Mouse (Mus musculus): ENCODE measurements at regions not wholly inside any gene's neighbourhood (a gene's known extent, or its start where the extent isn't known, plus 50 kb on each side); places are given as distances from the start of the nearest gene placed in this dataset.
A peak's percentile ranks its signal among the peaks of the same experiment; 100 is the strongest.

DNA sequence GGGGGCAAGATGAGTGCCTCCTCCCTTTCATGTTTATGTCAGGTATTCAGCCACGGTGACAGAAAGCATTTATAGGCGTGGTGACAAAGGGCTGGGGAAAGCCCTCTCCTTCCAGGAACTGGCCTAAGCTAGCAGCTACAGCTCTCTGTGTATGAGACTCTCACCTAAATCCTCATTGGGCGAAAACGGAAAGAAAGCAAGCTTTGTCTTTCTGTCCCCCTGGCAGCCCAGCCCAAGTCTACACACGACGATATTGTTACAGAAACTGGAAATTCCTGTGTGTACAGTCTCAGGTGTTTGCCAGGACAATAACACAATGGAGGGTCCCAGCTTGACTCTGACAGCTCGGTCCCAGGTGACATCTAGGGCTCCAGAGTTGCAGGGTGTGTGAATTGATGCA lies 60.0 kb downstream of the Dact2 start:
- DNase-seq (ENCODE audit: low read depth, low spot score) = peak; percentile 30

DNA sequence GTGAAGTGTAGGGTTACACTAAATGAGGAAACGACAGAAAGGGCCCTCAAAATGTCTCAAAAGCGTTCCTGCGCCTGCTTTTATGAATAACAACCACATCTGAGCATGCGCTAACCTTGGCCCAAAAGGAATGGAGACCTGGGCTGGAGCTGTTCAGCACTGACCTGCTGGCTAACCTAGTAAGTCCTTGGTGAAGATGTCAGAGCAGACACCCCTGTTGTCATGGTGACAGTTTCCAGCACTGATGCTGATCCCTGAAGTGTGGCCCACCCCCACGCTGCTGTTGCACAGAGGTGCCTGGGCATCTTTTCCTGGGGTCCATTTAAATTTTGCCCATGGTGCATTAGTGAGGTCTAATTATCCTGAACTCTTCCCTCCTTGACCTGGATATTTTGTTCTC lies 62.4 kb downstream of the Dact2 start:
- no peak for DNase-seq (ENCODE audit: low read depth, low spot score)

DNA sequence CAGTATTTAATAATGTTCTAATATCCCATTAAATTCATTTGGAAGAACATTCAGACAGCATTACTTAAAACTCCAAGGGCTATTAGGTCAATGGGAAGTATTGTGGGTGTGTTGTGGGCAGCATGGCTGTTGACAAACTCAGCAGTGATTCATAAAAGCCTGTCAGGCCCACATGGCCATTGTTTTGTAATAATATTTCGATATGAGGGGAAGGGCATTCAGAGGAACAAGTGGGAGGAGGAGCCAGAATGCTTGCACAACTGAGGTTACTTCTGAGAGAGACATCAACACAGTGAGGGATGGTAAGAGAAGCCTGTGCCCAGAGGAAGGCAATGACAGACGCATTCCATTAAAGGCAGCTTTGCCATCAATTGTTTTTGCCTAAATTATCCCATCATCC lies 63.8 kb downstream of the Dact2 start:
- DNase-seq (ENCODE audit: low read depth, low spot score) = no peak

DNA sequence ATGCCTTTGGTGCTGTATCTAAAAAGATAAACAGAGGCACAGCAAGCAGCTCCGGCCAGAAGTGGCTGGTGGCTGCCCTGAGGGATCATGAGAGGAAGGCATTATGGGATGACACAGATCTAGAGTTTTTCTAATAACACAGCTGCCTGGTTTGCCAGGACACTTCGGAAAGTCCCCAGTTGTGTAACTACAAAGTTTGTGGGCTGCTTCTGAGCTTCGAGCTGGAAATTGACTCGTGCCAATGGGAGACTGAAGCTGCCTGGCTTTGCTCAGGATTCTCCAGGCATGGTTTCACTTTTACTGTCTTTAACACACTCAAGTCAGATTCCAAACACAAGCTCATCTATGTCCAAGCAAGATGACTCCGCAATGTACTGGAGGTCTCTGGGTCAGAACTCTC lies 65.2 kb downstream of the Dact2 start:
- DNase-seq (ENCODE audit: low read depth, low spot score) = no peak

DNA sequence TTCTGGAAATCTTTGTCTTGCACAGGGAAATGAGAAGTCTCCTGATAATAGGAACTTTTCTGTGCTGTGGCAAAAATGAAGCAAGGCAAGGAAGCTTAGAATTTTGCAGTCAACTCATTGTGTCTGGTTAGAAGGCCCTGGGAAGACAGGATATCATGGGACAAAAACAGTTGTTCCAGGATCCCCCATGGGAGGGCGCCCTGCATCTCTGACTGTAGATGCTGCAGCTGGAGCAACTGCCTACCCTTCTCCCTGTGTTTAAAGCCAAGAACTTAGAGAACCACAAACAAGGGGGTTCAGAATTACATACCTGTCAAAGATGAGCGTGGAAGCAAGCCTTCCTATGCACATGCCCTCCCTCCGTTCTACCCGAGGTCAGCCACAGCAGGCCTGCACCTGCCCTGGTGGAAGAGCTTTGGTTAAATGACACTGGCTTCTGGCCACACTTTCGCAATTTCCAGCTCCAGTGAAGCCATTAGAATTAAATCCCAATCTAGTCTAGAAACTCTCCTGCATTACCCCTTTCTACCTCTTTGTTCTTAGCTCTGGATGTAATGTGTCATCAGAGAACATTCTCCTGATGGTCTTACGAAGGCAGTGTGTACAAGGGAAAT lies 67.3 kb downstream of the Dact2 start:
- peak; percentile 76 for DNase-seq (ENCODE audit: low read depth, low spot score)

DNA sequence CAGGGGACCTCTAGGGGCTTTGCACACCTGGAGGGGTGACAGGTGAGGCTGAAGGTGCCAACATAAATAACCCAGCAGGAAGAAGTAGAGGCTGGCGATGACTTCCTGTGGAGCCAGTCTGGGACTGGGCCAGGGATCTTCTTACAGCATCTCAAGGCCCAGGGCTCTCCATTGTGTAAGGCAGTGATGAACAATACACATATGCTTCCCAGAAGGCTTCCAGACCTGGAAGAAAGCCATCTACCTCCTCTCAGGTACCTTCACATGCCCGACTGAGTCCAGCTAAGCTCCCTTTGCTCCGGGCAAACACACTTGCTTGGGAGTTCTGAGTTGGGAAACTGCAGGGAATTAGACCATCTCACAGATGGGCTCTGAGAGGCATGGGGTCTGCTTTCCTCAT lies 69.5 kb downstream of the Dact2 start:
- DNase-seq (ENCODE audit: low read depth, low spot score) = no peak

DNA sequence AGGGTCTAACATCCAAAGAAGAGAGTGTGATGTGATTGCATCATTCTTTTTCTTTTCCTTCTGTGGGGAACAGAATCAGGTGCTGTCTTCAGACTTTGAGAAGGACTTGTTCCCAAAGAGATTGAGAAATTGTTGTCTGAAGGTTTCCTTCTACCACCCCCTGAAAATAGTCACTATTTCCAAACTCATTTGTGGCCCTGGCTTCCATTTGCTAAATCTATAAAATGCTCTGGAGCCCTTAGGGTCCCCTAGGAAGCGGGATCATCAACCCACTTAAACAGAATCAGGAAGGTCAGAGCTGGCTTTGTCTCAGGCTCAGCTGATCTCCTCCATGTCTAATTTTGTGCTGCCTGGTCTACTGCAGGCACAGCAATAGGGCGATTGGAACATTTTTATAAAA lies 70.1 kb downstream of the Dact2 start:
- no peak for DNase-seq (ENCODE audit: low read depth, low spot score)

DNA sequence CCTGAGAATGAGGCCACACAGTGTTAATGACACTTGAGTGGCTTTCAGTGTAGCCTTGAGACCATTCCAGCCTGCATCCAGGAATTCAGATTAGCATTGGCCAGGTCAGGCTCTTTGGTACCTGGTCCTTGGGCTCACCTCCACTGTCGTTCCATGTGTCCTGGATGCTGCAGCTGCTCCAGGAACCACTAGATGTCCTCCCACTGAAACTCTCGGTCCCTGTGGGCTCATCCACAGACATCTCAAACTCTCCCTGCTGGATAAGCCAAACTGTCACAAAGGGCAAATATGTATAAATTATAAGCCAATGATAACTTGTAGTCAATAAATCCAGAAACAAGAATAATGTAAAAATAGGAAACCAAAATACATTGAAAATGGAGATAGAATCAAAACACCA lies 67.7 kb upstream of the Gm7358 start:
- DNase-seq (ENCODE audit: low read depth, low spot score) = peak; percentile 24

DNA sequence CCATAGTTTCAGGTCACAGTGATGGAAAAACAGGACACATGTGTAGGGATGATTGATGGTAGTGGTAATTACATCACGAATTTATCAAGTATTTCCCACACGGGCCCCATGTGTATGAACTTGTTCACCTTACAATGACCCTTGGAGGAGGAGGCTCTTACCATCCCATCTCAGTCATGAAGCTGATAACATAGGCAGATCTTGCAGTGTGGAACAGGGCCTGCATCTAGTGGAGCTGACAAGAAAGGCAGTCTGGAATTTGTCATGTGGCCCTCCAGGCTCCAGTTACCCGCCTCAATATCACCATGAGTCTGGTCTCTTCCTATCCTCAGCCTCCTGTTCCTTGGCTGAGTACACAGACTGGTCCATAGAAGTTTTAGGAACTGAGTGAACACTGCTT lies 59.5 kb upstream of the Gm7358 start:
- DNase-seq (ENCODE audit: low read depth, low spot score) = no peak

DNA sequence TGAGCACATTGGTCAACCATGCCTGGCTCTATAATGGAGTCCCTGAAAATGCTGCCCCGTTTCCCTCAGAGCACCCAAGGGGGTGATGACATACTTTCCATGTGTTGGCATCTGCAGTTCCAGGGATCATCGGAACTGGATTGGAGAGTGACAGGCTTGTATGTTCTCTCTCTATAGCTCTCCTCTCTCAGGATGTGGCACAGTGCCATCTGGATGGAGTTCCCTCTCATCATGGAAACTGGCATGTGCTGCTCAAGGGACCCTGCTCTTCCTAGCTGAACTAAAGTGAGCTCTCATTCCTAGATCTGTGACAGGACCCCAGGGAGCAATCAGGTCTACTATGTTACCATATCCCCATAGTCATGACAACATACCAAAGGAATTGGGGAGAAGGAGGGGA lies 56.9 kb upstream of the Gm7358 start:
- DNase-seq (ENCODE audit: low read depth, low spot score) = no peak

DNA sequence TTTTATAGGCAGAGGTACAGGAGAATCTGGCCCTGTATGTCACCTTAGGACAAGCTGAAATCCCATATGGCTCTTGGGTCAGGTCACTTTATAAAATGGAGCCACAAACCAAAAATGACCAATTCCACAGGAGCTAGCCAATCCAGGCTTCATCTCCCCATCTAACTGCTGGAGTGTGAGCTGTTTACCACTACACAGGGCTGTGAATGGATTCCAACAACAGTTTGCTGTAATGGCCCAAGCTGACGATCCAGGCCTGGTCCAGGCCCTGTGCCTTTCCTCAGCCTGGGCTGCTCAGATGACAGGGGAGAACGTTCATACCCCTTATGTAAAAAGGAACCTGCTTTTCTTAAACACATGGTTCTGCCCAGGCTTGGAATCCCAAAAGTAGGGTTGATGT lies 55.5 kb upstream of the Gm7358 start:
- no peak for DNase-seq (ENCODE audit: low read depth, low spot score)

DNA sequence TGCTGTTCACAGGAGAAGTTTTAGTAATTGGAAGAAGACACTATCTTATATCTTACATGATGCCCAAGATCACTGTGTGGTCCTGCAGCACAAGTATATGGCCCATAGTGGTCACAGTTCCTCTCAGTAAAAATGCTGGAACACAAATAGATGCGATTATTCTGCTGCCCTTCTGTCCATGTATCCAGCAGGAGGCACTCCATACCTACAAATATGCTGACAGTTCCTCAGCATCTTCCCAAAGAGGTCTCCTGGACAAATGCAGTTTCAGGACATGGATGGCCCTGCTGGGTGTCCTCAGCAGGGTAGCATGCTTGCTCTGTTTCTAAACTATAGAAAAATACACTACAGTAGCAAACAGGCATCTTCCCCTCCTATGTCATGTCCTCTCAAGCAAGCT lies 52.4 kb upstream of the Gm7358 start:
- peak; percentile 21 for DNase-seq (ENCODE audit: low read depth, low spot score)

Measured in ZHBTc4 (cell line).